Mouse (Mus musculus): ENCODE data around the gene Myom1. TPM values are rescaled to one million over a fixed set of nuclear protein-coding genes. Genes with fewer than 3 reads are reported as not detected.

Myom1 gene
- polyA plus RNA-seq, 1 experiment: not detected

GRCm38 (mm10) chr17:71168205-71168815 lies 165.9 kb downstream of the Myom1 start:
- peaks cover 70% of the 10 kb centered on the region for H3K4me1 ChIP-seq (ENCODE audit: control insufficient read depth)
- H3K36me3 ChIP-seq (ENCODE audit: control insufficient read depth): peaks cover 3% of the 10 kb centered on the region; the same call in 1 of the 2 replicates
- H3K9me3 ChIP-seq (ENCODE audit: control insufficient read depth, low read length): peaks cover 6% of the 10 kb centered on the region; the same call in 1 of the 2 replicates
- no peak for TF ChIP-seq TAL1 (IDR thresholded peaks at IDR 0.05; ENCODE audit: low read length)
- no peak for TF ChIP-seq GATA1 (IDR thresholded peaks at IDR 0.05; ENCODE audit: low read length)
- H3K27me3 ChIP-seq (ENCODE audit: control insufficient read depth): no peaks in the 10 kb centered on the region
- no peak overlapping the region for H3K4me3 ChIP-seq (replicated peaks)

GRCm38 (mm10) chr17:71168846-71169245 lies 166.4 kb downstream of the Myom1 start:
- H3K36me3 ChIP-seq (ENCODE audit: control insufficient read depth): peaks cover 3% of the 10 kb centered on the region; the same call in 1 of the 2 replicates
- no peak overlapping the region for H3K4me3 ChIP-seq (replicated peaks)
- peaks cover 71% of the 10 kb centered on the region for H3K4me1 ChIP-seq (ENCODE audit: control insufficient read depth)
- H3K9me3 ChIP-seq (ENCODE audit: control insufficient read depth, low read length): peaks cover 6% of the 10 kb centered on the region; the same call in 1 of the 2 replicates
- TF ChIP-seq TAL1 (IDR thresholded peaks at IDR 0.05; ENCODE audit: low read length): no peak
- H3K27me3 ChIP-seq (ENCODE audit: control insufficient read depth): no peaks in the 10 kb centered on the region

GRCm38 (mm10) chr17:71169639-71170038 lies 167.2 kb downstream of the Myom1 start:
- H3K4me1 ChIP-seq (ENCODE audit: control insufficient read depth): peaks cover 68% of the 10 kb centered on the region

GRCm38 (mm10) chr17:71171161-71171560 lies 168.7 kb downstream of the Myom1 start:
- Histone ChIP-seq H3K36me3 (ENCODE audit: control insufficient read depth) (peaks cover 3% of the 10 kb centered on the region; the same call in 1 of the 2 replicates), H3K4me1 (ENCODE audit: control insufficient read depth) (peaks cover 65% of the 10 kb centered on the region), H3K27me3 (ENCODE audit: control insufficient read depth) (no peaks in the 10 kb centered on the region), H3K9me3 (ENCODE audit: control insufficient read depth, low read length) (peaks cover 6% of the 10 kb centered on the region; the same call in 1 of the 2 replicates), H3K4me3 (replicated peaks) (peak overlapping the region; percentile 4)
- TF ChIP-seq GATA1 (IDR thresholded peaks at IDR 0.05; ENCODE audit: low read length) (peak; percentile 87), TAL1 (IDR thresholded peaks at IDR 0.05; ENCODE audit: low read length) (peak; percentile 81)

More at GRCm38 (mm10) chr17:71169639-71170038, 167.2 kb downstream of the Myom1 start:
- H3K36me3 ChIP-seq (ENCODE audit: control insufficient read depth): peaks cover 3% of the 10 kb centered on the region; the same call in 1 of the 2 replicates
- H3K4me3 ChIP-seq (replicated peaks): no peak overlapping the region
- H3K9me3 ChIP-seq (ENCODE audit: control insufficient read depth, low read length): peaks cover 6% of the 10 kb centered on the region; the same call in 1 of the 2 replicates
- no peaks in the 10 kb centered on the region for H3K27me3 ChIP-seq (ENCODE audit: control insufficient read depth)
- TF ChIP-seq GATA1 (IDR thresholded peaks at IDR 0.05; ENCODE audit: low read length) (no peak), TAL1 (IDR thresholded peaks at IDR 0.05; ENCODE audit: low read length) (no peak)

Other genes with a start within 250 kb of the Myom1 start
- 0.03 and 0.04 TPM in 2 replicates for gene Tgif1, start 149.1 kb upstream of the Myom1 start, polyA plus RNA-seq (2012)
- gene Myl12a, start 245 bp downstream of the Myom1 start, polyA plus RNA-seq (2012): 1.8 and 3.5 TPM in 2 replicates
- gene Lpin2, start 179.9 kb downstream of the Myom1 start, polyA plus RNA-seq (2012): 5.9 and 10.0 TPM in 2 replicates

Data from erythroblast, embryonic 14.5 days (primary cell).